Mouse (Mus musculus) c-Kit-negative CD71-positive TER-119-positive erythroid progenitor cells, embryonic 14.5 days (primary cell): ENCODE data around the gene Surf2.
"Not testable (repeated sequence)": the region's sequence is repeated elsewhere in the genome, so short reads cannot be mapped to it uniquely, and the experiment has no call there.

Source experiments
- DNase-seq: peaks from one replicate; pipeline ENCODE4 v3.0.0-alpha.2; 2013; ENCODE audit warnings: low read depth, low spot score

Surf2 gene

DNA sequence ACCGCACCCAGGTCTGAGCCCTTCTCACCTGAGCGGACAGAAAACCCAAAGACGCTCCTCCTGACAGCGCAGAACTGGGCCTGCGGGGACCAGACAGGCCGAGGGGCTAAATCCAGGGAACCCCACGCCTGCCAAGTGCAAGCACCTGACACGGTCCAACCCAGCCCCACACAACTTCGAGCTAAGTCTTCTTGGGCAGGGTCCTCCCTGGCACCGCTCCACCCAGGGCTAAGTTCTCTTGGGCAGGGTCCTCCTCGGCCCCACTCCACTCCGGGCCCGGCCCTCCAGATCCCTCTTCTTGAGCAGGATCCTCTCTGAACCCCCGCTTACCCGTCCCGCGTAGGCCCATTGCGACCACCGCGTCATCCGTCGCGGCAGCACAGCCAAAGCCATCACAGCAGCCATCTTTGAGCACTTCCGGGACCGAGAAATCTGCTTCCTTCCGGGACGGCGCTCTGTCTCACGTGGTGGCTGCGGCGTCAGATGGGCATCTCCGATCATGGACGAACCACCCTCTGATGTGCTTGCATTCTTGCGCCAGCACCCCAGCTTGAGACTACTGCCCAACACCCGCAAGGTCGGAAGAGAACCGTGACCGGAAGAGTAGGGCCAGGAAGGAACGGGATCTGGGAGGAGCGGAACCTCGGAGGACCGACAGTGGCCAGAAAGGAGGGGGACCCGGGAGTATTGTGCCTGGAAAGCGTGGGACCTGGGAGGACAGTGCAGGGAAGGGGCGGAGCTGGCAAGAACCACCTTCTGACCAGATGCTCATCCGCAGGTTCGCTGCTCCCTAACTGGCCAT is at the start of gene Surf2, which contains the start of gene Surf1:
Gene Surf2 (plus strand): TSS at position 441 of the 802 bp plus-strand sequence.
Gene Surf1 (minus strand): TSS at position 604 of the 802 bp plus-strand sequence.
- DNase-seq = no peak

DNA sequence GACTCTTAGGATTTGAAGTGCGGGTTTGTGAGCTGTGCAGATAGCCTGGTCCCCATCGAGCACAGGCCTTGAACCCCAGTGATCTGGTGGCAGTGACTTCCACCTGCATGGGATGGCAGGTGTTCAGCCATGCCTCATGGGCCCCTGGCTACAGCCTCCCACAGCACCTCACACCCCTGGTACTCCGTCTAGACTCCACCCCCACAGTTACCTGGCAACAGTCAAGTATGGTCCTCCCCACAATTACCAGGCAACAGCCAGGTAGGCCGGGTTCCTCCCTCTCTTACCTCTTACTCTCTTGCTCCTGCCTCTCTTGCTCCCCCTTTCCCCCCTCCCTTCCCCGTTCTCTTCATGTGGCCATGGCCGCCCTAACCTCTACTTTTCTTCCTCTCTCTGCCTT is 45.5 kb upstream of the Surf2 start:
- DNase-seq = no peak

DNA sequence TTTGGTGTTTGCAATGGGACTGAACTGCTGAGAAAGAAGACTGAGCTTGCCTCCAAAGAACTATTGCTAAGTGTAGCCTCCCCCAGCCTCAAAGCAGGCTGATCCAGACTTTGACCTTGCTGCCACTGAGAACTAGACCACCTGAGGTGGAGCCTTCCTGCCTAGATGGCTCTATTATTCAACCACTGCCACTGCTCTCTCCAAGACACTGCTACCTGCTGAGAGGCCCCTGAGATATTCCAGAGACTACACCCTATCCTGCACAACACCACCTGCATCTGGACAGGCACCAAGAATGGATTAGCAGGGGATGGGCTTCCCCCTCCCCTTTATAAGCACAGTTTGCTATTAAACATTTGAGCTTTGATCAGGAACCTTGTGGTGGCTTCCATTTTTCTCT is 37.6 kb upstream of the Surf2 start:
- DNase-seq = no peak

DNA sequence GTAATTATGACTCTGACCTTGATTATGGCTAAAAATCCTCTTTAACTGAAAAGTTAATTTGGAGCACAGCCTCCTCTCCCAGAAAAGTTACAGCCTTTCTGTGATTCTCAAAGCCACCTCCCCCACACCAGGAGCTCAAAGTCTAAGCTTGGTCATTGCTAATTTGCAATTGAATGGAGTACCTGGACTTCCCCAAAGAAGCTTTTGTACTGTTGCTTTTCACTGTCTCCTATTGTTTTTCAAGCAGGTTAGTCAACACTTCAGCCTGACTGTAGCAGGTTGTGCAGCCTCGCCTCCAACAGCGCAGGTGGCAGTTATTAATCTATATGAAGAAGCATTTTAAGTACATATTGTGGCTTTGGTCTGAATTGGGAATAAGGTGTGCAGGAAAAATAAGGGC is 30.6 kb upstream of the Surf2 start:
- not testable (repeated sequence) for DNase-seq

DNA sequence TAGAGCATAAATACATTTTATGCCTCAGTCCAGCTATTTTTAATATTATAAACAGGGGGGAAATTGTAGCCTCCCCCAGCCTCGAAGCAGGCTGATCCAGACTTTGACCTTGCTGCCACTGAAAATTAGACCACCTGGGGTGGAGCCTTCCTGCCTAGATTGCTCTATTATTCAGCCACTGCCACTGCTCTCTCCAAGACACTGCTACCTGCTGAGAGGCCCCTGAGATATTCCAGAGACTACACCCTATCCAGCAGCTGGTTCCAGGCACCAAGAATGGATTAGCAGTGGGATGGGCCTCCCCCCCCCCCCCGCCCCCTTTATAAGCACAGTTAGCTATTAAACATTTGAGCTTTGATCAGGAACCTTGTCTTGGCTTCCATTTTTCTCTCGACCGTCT is 30.0 kb upstream of the Surf2 start:
- DNase-seq = not testable (repeated sequence)

DNA sequence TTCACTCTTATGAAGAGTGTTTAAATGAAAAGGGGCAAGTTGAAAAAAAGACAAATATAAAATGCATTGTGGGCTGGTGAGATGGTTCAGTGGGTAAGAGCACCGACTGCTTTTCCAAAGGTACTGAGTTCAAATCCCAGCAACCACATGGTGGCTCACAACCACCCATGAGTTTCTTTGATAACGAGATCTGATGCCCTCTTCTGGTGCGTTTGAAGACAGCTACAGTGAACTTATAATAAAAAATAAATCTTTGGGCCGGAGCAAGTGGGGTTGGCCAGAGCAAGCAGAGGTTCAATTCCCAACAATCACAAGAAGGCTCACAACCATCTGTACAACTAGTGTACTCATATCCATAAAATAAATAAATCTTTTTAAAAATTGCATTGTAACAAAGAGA is 20.3 kb upstream of the Surf2 start:
- DNase-seq = no peak

DNA sequence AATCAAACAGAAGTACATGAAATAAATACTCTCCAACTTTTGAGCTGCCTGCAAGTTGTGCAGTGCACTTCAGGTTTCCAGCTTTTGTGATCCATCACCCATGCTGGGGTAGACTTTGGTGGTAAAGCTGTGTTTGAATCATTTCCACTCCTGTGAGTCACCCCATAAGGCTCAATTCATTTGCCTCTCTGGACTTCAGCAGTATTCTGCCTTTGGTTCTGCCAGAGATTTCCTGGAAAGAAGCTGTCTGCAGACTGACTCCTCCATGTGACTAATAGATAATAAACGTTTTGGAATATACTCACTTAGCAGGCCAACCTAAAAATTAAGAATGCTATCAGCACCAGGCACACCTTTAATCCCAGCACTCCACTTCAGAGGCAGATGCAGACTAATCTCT is 15.4 kb upstream of the Surf2 start:
- DNase-seq = no peak

DNA sequence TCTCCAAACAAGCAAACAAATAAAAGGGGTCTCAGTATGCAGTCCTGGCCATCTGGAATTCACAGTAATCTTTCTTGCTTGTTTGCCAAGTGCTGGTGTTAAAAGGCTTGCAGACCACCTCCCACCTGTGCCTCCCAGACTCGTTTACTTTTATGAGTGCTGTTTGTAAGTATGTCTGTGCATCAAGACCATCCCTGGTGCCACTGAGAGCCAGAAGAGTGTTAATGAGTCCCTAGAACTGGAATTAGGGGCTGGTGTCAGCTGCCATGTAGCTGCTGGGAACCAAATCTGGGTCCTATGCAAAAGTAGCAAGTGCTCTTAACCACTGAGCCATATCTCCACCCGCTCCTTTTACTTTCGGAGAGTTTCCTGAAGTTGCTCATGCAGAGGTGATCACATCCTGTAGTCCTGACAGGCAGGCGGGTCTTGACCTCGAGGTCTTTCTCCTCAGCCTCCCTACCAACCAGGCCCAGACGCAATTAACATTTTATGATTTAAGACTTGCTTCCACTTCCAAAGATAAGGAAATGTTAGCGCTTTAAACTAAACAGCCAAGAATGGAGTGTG is 14.2 kb upstream of the Surf2 start:
- no peak for DNase-seq

DNA sequence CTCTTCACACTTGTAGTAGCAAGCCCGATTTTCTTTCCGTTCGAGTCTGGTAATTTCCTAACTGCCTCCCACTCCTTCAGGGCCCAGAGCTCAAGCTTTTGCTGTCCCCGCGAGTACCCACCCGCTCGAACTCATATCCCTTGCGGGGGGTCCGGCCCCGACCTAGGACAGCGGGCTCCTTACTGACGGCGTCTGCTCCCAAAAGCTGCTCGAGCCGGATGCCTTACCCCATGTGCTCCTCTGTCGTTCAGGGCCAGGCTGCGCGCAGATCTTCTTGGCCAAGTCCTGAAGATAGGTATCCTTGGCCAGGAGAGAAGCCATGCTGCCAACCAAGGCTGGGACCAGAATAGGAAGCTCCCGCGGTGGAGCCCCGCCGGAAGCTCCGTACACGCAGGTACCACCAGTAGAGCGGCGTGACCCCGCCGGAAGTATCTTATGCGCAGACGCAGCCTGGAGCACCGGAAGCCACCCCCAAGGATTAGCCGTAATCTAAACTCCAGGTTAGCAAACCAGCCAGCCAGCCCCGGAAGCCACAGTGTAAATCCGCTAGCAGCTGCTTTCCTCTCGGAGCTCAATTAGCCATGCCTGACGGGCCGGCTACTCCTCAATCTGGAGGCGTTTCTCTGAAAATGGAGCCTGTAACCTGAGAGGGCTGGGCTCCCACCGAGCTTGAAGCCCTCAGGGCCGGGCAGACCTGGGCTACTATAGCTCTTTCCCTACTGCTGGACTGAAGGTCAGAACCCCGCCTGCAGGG is 13.5 kb upstream of the Surf2 start, which contains the start of gene Surf6:
Gene Surf6 (minus strand): TSS at position 413 of the 754 bp plus-strand sequence.
- DNase-seq = peak; percentile 69

DNA sequence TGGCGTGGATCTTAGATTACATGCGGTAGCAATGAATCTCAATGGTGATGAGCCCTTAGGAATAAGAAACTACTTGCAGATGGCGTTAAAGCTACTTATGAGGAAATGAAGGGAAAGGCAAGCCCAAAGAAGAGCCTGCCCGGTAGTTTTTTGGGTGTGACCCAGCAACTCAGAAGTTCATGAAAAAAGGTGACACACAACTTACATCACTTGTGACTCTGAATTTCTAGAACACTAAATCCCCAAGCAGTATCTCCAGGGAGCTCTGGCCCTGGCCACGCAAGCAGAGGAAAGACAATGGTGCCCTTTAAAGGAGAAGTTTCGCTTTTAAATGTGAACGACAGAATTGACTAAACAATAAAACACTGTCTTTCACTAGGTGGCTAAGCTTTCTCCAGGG is 12.9 kb upstream of the Surf2 start:
- no peak for DNase-seq

DNA sequence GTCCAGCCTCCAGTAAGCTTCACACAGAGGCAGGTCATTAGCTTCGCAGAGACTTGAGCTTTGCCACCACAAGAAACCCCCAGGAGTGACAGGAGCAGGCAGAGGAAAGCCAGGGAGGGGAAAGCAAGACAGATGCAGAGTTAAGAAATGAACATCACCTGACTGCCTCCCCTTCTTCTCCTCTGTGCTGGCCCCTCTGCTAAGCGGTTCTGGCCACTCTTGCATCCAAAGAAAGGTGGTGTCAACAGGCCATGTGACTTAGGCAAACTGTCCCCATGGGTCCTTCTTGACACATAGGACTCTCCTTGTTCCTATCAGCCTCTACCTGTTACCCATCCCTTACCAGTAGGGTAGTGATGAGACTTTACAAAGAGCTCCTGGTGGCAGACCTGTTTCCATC is 10.2 kb upstream of the Surf2 start:
- DNase-seq = no peak

DNA sequence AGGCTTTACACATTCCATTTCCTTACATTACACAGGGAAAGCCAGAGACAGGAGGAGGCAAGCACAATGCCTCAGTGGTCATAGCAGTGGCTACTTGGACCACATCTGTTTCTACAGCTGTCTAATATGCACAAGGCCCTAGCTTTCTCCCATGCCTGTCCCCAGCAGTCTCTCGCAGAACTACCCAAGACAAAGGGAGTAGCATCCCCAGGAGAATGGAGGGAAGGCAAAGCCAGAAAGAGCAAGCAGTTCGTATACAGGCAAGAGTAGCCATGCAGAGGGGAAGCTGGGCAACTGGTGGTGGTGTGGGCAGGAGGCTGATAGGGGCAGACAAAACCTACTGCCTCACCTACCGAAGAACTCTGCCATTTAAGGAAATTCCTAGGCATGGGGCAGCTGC is 9.7 kb upstream of the Surf2 start:
- no peak for DNase-seq

DNA sequence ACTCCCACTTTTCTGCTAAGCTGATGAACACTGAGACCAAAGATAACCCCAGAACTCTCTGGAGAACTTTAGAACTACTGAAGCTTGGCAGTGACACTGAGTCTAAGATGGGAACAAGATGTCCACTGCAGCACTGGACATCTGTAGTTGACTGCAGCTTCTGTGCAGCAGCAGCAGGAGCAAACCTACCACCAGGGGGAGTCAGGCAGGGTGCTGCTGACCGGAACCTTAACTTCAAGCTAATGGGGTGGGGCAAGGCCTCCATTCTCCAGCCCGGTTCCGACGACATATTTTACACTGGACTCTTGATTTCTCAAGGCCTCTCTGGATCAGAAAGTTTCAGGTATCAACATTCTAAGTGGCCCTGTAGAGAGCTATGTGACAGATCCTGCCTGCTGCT is 9.1 kb upstream of the Surf2 start:
- no peak for DNase-seq

DNA sequence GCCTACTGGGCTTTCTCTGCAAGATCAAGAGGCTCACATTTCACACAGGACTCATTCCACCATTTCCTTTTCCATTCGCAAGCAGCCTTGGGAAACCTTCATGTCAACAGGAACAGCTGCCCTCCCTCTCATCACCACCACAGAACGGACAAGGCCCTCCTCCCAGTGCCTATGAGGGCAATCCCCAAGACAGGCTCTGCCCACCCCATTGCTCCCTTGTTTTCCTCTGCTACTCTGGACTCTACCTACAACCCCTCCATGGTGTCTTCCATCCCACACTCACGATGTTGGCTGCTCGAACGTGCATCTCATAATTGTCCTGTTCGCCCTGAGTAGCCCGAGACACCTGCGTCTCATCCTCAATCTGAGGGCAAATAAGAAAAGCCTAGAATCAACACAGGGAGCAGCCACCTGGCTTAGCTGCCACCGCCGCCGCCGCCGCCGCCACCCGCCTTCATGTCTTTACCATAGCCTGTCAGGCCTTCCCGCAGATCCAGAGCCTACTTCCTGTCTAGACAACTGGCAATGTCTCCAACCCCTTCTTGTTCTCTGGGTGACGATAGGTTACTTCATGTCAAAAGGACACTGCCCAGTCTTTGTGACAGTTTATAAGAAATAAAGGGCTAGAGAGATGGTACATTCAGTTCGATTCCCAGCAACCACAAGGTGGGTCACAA is 7.3 kb upstream of the Surf2 start:
- DNase-seq = no peak

DNA sequence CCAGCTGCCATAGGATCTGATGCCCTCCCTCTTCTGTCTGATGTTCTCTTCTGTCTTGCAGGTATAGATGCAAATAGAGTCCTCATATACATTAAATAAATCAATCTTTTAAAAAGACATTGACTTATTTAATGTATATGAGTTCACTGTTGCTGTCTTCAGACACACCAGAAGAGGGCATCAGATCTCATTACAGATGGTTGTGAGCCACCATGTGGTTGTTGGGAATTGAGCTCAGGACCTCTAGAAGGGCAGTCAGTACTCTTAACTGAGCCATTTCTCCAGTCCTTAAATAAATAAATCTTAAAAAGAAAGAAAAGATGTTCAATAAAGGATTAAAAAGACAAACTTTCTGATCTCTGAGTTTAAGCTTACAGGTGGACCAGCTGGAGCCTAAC is 6.8 kb upstream of the Surf2 start:
- no peak for DNase-seq

DNA sequence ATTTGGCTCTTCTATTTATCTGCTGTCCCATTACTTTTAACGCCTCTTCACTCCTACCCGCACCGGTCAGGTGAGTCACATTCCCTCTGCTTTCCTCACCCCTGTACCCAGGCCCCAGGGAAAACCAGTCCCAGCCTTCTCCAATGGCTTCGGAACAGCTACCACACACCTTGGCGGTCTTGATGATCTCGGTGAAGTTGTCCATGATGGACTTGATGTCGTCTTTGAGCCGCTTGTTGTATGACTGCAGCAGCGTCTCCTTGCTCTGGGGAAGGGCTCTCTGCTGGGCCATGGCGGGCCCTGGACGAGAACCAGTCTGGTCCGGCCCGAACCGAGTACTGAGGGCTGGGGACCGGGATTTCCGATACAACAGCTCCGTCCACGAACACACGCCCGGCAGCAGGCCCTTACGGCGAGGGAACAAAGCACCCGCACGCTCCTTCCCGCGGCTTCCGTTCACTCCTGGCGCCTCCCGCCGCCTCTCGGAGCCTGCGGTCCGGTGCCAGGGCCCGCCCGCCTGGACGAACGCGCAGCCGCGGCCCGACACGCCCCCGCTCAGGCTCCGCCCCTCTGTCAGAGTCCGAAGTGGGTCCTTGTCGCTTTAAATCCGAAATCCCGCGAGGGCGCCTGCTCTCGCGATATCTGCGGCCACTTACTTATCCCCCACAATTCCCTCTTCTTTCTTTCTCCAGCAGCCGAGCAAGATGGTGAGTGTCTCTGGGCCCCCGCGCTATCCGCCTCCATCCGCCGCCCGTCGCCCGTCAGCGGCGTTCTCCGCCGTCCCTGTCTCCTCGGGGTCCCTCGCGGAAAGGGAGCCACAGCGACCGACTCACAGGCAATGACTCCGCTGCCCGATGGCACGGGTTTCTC is 5.8 kb upstream of the Surf2 start, which contains the start of the genes Med22 and Rpl7a:
Gene Med22 (minus strand): TSS at position 554 of the 870 bp plus-strand sequence.
Gene Rpl7a (plus strand): TSS at position 641 of the 870 bp plus-strand sequence.
- peak; percentile 99 for DNase-seq

DNA sequence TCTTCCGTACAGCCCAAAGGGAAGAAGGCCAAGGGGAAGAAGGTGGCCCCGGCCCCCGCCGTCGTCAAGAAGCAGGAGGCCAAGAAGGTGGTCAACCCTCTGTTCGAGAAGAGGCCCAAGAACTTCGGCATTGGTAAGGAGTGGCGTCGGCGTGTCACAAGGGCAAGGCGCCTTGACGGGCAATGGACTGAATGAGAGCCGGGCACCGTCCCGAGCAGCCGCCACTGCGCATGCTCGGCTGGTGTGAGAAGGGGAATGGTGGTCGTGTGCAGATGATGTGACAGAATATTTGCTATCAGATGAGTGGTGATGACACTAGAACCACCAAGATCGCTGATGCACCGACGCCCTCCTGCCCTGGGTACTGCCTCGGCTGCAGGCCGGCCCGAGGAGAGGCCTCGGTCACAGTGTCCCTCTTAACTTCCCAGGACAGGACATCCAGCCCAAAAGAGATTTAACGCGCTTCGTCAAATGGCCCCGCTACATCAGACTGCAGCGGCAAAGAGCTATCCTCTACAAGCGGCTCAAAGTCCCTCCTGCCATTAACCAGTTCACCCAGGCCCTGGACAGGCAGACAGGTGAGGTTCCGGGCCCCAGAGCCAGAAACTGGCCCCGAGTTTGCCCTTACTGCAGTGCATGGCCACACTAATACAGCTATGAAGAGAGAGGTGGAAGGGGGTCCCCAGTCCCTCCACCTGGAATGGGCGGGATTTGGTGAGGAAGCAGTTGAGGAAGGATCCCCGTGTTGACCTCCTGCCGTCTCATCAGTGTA is 5.0 kb upstream of the Surf2 start:
- DNase-seq = no peak

DNA sequence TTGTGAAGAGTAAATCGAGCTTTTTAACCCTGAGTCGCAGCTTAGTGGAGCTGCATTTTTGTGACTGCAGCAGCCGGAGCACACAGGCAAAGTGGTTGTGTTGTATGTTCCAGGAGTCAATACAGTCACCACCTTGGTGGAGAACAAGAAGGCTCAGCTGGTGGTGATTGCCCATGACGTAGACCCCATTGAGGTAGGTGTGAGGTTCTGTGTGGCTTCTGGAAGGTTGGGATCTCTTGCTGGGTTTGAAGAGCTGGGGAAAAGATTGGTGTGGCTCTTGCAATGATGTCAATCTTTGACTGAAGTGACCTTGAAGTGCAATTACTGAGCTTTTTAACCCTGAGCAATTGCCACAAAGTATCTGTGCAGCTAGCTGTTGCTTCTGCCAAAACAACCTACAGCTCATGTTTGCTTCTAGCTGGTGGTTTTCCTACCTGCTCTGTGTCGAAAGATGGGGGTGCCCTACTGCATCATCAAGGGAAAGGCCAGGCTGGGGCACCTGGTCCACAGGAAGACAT is 3.9 kb upstream of the Surf2 start:
- no peak for DNase-seq

DNA sequence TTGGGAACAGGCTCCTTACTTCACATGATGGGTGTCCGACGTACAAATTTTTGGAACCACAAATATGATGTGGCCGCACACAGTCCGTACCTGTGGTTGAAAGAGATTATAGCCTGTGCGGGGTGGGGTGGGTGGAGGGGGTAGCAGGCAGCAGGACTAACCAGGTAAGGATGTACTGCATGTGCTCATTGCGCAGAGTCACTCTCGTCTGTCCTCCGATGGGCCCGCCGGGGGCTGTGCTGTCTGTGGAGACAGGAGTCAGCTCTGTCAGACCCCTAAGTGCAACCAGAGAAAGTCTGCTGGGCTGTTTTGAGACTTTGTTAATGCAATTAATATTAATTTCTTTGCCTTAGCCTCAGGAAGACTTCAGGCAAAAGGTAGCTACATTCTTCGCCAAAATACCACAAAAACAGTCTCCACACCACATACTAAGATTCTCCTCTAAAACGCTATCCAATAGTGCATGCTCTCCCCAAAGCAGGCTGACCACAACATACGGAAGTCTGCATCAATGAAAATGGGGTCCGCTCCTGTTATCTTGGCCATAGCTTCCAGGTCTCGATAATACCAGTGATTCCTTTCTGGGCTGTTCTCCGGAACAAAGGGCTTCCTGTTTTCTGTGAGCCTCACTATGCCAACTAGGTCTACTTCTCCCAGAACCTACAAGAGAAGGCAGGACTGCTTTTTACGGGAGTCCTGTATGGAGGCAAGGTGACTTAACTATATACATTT is 2.6 kb upstream of the Surf2 start:
- DNase-seq = no peak
